Mouse (Mus musculus) left cerebral cortex, postnatal 14 days (tissue): ENCODE measurements around the gene Slfn3. TPM values are rescaled to one million over a fixed set of nuclear protein-coding genes. Genes with fewer than 3 reads are reported as not detected.

Experiments
- DNase-seq, 2 experiments: peaks; one replicate each; pipeline ENCODE4 v3.0.0; 2021 to 2022; ENCODE audit warnings: low spot score in 2 of 2, mixed read lengths in 1 of 2
- intact Hi-C: fragments of 180-260 bp; cut with DNase I; formaldehyde crosslinking; loops from one replicate; pipeline ENCODE4 v1.15.1; 2025
- total RNA-seq, 2 experiments: library from RNA; stranded (reverse); gene quantifications; 2 replicates each; pipeline ENCODE4 v1.2.3; 2021

The Slfn3 gene
- total RNA-seq, 2 experiments from 2014 or later: 0.23 to 0.31 TPM

DNA sequence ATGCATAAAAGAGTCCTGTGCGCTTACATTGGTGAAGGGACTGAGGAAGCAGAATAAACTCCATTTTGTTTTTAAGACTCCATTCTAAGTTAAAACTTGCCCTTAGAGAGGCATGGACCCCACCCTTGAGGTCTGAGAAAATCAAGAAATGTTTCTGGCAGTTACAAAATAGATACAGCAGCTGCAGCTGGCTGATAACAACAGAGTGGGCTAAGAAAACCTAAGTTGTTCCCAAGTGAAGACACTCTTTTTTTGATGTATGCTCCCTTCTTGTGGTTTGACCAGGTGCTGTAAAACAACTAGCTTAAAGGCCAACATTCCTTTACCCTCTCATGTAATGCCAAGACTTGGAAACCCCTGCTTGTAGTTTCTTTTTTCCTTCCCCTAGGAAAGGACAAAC lies 71.5 kb downstream of the Slfn3 start:
- no peak for DNase-seq
- intact Hi-C loops: loop anchor here (5.0 kb wide), 1 partner anchor 345 kb away; no protein-coding TSS in a partner anchor

DNA sequence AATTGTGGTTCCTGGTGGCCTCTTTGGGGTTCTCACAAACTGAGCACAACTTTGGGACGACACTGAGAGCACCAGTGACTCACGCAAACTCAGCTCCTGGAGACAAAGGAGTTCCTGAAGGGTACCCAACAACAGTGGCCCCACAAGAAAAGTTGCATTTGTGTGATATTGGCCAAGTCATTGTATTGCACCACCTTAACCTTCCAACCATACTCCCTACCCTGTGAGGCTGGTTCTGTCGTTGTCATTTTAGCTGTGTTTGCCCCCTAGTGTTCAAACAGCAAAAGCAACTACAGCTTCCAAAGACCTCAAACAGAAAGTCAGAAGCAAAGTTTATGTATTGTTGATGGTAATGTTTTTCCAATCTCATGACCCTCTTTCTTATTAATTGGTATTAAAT lies 72.0 kb downstream of the Slfn3 start:
- DNase-seq: no peak
- intact Hi-C loops: loop anchor here (5.0 kb wide), 1 partner anchor 346 kb away; no protein-coding TSS in a partner anchor

Other genes with a start within 250 kb of the Slfn3 start
- gene Slfn5, start 240.0 kb upstream of the Slfn3 start, total RNA-seq: 1 to 10 TPM; 4.0 to 5.0 TPM
- gene Slfn9, start 199.5 kb upstream of the Slfn3 start, total RNA-seq: under 1 TPM; 0.42 to 0.63 TPM
- gene Slfn8, start 170.5 kb upstream of the Slfn3 start, total RNA-seq: under 1 TPM; 0.36 to 0.62 TPM
- 1 to 10 TPM in 1 of 2 experiments, under 1 TPM in 1; 0.78 to 1.3 TPM for gene Slfn2, start 126.2 kb upstream of the Slfn3 start, total RNA-seq
- gene Slfn1, start 74.5 kb upstream of the Slfn3 start, total RNA-seq: not detected
- not detected for gene Slfn4, start 16.1 kb upstream of the Slfn3 start, total RNA-seq
- not detected for gene Slfn14, start 95.4 kb downstream of the Slfn3 start, total RNA-seq
- gene Ap2b1, start 107.7 kb downstream of the Slfn3 start, total RNA-seq: 100 to 1,000 TPM; 304 to 324 TPM
- gene Pex12, start 111.3 kb downstream of the Slfn3 start, total RNA-seq: 10 to 100 TPM in 1 of 2 experiments, 1 to 10 TPM in 1; 9.7 to 11.1 TPM
- gene Rasl10b, start 217.8 kb downstream of the Slfn3 start, total RNA-seq: 100 to 1,000 TPM; 229 to 234 TPM
- gene Gas2l2, start 238.1 kb downstream of the Slfn3 start, total RNA-seq: under 1 TPM in 1 of 2 experiments, not detected in 1; 0.34 TPM
- gene 1700020L24Rik, start 246.3 kb downstream of the Slfn3 start, total RNA-seq: not detected